Mouse (Mus musculus) cerebellum, adult 2 months (tissue): ENCODE results near the gene Agfg1. TPM values are rescaled to one million over a fixed set of nuclear protein-coding genes. Genes with fewer than 3 reads are reported as not detected.
A peak's percentile ranks its signal among the peaks of the same experiment; 100 is the strongest.
"Not testable (repeated sequence)": the region's sequence is repeated elsewhere in the genome, so short reads cannot be mapped to it uniquely, and the experiment has no call there.

Experiments
- DNase-seq, 2 experiments: peaks; one replicate each; pipeline ENCODE4 v3.0.0; 2021
- H3K27ac ChIP-seq: fragments of 200-500 bp; 2 replicates; pipeline ENCODE4 v1.5.1; 2012; ENCODE audit warnings: low read length, control low read depth, inconsistent platforms; ENCODE audit not compliant: insufficient read depth
- H3K27me3 ChIP-seq: fragments of 200-500 bp; 2 replicates; pipeline ENCODE4 v1.6.1; 2012; ENCODE audit warnings: inconsistent platforms, mild to moderate bottlenecking, low read length, moderate library complexity; ENCODE audit not compliant: control insufficient read depth, insufficient read depth
- H3K4me1 ChIP-seq: fragments of 200-500 bp; 2 replicates; pipeline ENCODE4 v1.6.1; 2011; ENCODE audit warnings: low read length; ENCODE audit not compliant: control insufficient read depth, insufficient read depth
- H3K4me3 ChIP-seq: fragments of 200-500 bp; replicated peaks from 2 replicates; pipeline ENCODE3; 2011; ENCODE audit warnings: mild to moderate bottlenecking, low read depth, low read length, control low read depth; ENCODE audit not compliant: insufficient read depth
- CTCF ChIP-seq: fragments of 200-500 bp; IDR thresholded peaks from 2 replicates; pipeline ENCODE4 v1.5.1; 2011; ENCODE audit warnings: low read depth, mild to moderate bottlenecking, control low read depth, low read length, moderate library complexity, borderline replicate concordance; ENCODE audit not compliant: insufficient read depth
- POLR2A ChIP-seq: fragments of 200-500 bp; IDR thresholded peaks from 2 replicates; pipeline ENCODE4 v1.6.1; 2011; ENCODE audit warnings: low read length, control low read depth, borderline replicate concordance; ENCODE audit not compliant: insufficient read depth
- WGBS: fragments of 180-500 bp; shearing (Covaris S2); methylation state at CpG from one replicate; pipeline ENCODE4 v1.1.7; 2018; 5-methylcytosine and 5-hydroxymethylcytosine counted together
- polyA plus RNA-seq: library from polyadenylated mRNA; depleted of rRNA; stranded (reverse); fragments of >200 nt; gene quantifications from 2 replicates; pipeline ENCODE4 v1.2.3, GENCODE M21; 2012

Gene Agfg1
- polyA plus RNA-seq, 1 experiment = 43.1 TPM

GRCm38 (mm10) chr1:82879172-82879571 is 39.9 kb downstream of the Agfg1 start:
- WGBS = 79% methylated on average over 2 of the region's 2 CpGs
- TF ChIP-seq POLR2A (no peak), CTCF (no peak)

GRCm38 (mm10) chr1:82880196-82880595 is 40.9 kb downstream of the Agfg1 start:
- Histone ChIP-seq H3K4me1 (no peaks in the 10 kb centered on the region), H3K4me3 (no peak overlapping the region), H3K27ac (no peak overlapping the region), H3K27me3 (no peaks in the 10 kb centered on the region)
- TF ChIP-seq POLR2A (no peak), CTCF (no peak)
- WGBS = 31% methylated on average over 8 of the region's 8 CpGs
- peak in 1 of 2 experiments; percentile 10 for DNase-seq

More at GRCm38 (mm10) chr1:82879172-82879571, 39.9 kb downstream of the Agfg1 start:
- H3K4me3 ChIP-seq = no peak overlapping the region
- no peaks in the 10 kb centered on the region for H3K4me1 ChIP-seq
- H3K27ac ChIP-seq = no peak overlapping the region
- no peaks in the 10 kb centered on the region for H3K27me3 ChIP-seq
- no peak for DNase-seq

- 39% methylated on average over 7 of the region's 7 CpGs for WGBS
- H3K27me3 ChIP-seq = no peaks in the 10 kb centered on the region
Measured at GRCm38 (mm10) chr1:82893269-82893668, 54.0 kb downstream of the Agfg1 start.

GRCm38 (mm10) chr1:82900567-82900966 is 61.3 kb downstream of the Agfg1 start:
- DNase-seq = no peak
- TF ChIP-seq CTCF (no peak), POLR2A (no peak)
- Histone ChIP-seq H3K4me1 (no peaks in the 10 kb centered on the region), H3K27ac (no peak overlapping the region), H3K27me3 (no peaks in the 10 kb centered on the region), H3K4me3 (no peak overlapping the region)
- WGBS = 97% methylated on average over 1 of the region's 1 CpGs

More at GRCm38 (mm10) chr1:82893269-82893668, 54.0 kb downstream of the Agfg1 start:
- H3K27ac ChIP-seq = no peak overlapping the region
- peak; percentile 24 to 52 for DNase-seq
- no peak overlapping the region for H3K4me3 ChIP-seq
- no peak for TF ChIP-seq POLR2A
- peaks cover 2% of the 10 kb centered on the region; the same call in 1 of the 2 replicates for H3K4me1 ChIP-seq

GRCm38 (mm10) chr1:82901201-82901600 is 61.9 kb downstream of the Agfg1 start:
- Histone ChIP-seq H3K4me1 (no peaks in the 10 kb centered on the region), H3K27ac (no peak overlapping the region), H3K27me3 (no peaks in the 10 kb centered on the region), H3K4me3 (no peak overlapping the region)
- TF ChIP-seq CTCF (no peak), POLR2A (no peak)
- 95% methylated on average over 3 of the region's 3 CpGs for WGBS
- no peak for DNase-seq

GRCm38 (mm10) chr1:82905886-82906285 is 66.6 kb downstream of the Agfg1 start:
- no peak for DNase-seq
- Histone ChIP-seq H3K4me3 (no peak overlapping the region), H3K4me1 (no peaks in the 10 kb centered on the region), H3K27me3 (no peaks in the 10 kb centered on the region), H3K27ac (no peak overlapping the region)
- TF ChIP-seq CTCF (no peak), POLR2A (no peak)
- WGBS = 58% methylated on average over 3 of the region's 3 CpGs

- H3K4me3 ChIP-seq = no peak within 1 kb of the TSS
- H3K27me3 ChIP-seq = no peaks in the 10 kb centered on the region
- no peak for DNase-seq
- no peaks in the 10 kb centered on the region for H3K4me1 ChIP-seq
- no peak within 1 kb of the TSS for H3K27ac ChIP-seq
- TF ChIP-seq CTCF = no peak
- no peak for TF ChIP-seq POLR2A
- 93% methylated on average over 3 of the region's 3 CpGs for WGBS
Measured at GRCm38 (mm10) chr1:82913025-82913424, 73.7 kb downstream of the Agfg1 start, which contains the start of gene A030005L19Rik. TSS of gene A030005L19Rik (plus strand) at chr1:82913325.

- not testable (repeated sequence) for DNase-seq, H3K27ac ChIP-seq
- WGBS = 92% methylated on average over 5 of the region's 5 CpGs
Measured at GRCm38 (mm10) chr1:82913434-82913833, 74.2 kb downstream of the Agfg1 start.

More at GRCm38 (mm10) chr1:82913434-82913833, 74.2 kb downstream of the Agfg1 start:
- H3K4me1 ChIP-seq, H3K4me3 ChIP-seq, H3K27me3 ChIP-seq: not testable (repeated sequence)
